Mouse (Mus musculus) liver, embryonic 16.5 days (tissue): ENCODE data around the gene Gm12790. TPM values are rescaled to one million over a fixed set of nuclear protein-coding genes. Genes with fewer than 3 reads are reported as not detected.
"Not testable (repeated sequence)": the region's sequence is repeated elsewhere in the genome, so short reads cannot be mapped to it uniquely, and the experiment has no call there.

Experiments
- ATAC-seq: fragments of 200-750 bp; cut with Nextera tagmentation; 2 replicates; pipeline ENCODE4 v1.8.0; 2017; ENCODE audit warnings: low read depth, mild to moderate bottlenecking, moderate number of reproducible peaks, moderate library complexity
- H3K27ac ChIP-seq: fragments of 300-500 bp; sonication (generic); 2 replicates; pipeline ENCODE4 v1.5.1; 2014; ENCODE audit warnings: mild to moderate bottlenecking, low read length
- H3K27me3 ChIP-seq: fragments of 300-500 bp; sonication (generic); 2 replicates; pipeline ENCODE4 v1.6.1; 2014; ENCODE audit warnings: low read depth, low read length, mixed read lengths; ENCODE audit not compliant: control insufficient read depth, insufficient read depth
- H3K36me3 ChIP-seq: fragments of 300-500 bp; sonication (generic); 2 replicates; pipeline ENCODE4 v1.6.1; 2014; ENCODE audit warnings: mild to moderate bottlenecking; ENCODE audit not compliant: control insufficient read depth, insufficient read depth
- H3K4me1 ChIP-seq: fragments of 300-500 bp; sonication (generic); 2 replicates; pipeline ENCODE4 v1.6.1; 2014; ENCODE audit warnings: low read depth, low read length, mixed read lengths; ENCODE audit not compliant: control insufficient read depth
- H3K4me2 ChIP-seq: fragments of 300-500 bp; sonication (generic); 2 replicates; pipeline ENCODE4 v1.6.1; 2014; ENCODE audit warnings: low read depth, low read length, mixed read lengths
- H3K4me3 ChIP-seq: fragments of 300-500 bp; sonication (generic); 2 replicates; pipeline ENCODE4 v1.5.1; 2014; ENCODE audit warnings: low read depth, mild to moderate bottlenecking, low read length
- H3K9ac ChIP-seq: fragments of 300-500 bp; sonication (generic); 2 replicates; pipeline ENCODE4 v1.6.1; 2014; ENCODE audit warnings: low read depth, low read length
- H3K9me3 ChIP-seq: fragments of 300-500 bp; sonication (generic); replicated peaks from 2 replicates; pipeline ENCODE4 v1.6.1; 2016; ENCODE audit warnings: low read length; ENCODE audit not compliant: control insufficient read depth
- WGBS: fragments of 180-500 bp; shearing (Covaris S2); extraction: QIAGEN DNeasy Blood & Tissue Kit; methylation state at CpG from one replicate; pipeline ENCODE4 v1.1.7; 2014; ENCODE audit not compliant: insufficient replicate concordance; 5-methylcytosine and 5-hydroxymethylcytosine counted together
- polyA plus RNA-seq: library from polyadenylated mRNA; unstranded; fragments of >200 nt; fragmentation: Nextera tagmentation; extraction: Ambion mirVana; gene quantifications from 2 replicates; pipeline ENCODE4 v1.2.1, GENCODE M21; 2015

Gene Gm12790
- not detected in 2 replicates for polyA plus RNA-seq

DNA sequence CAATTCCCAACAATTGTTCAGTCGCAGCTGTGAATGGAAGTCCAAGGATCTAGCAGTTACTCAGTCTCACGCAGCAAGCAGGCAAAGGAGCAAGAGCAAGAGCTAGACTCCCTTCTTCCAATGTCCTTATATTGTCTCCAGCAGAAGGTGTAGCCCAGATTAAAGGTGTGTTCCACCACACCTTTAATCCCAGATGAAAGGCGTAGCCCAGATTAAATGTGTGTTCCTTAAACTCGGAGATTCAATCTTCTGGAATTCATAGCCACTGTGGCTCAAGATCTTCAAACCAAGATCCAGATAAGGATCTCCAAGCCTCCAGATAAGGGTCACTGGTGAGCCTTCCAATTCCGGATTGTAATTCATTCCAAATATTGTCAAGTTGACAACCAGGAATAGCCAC lies at the start of gene Gm12790:
Gm12790 (minus strand) TSS at position 101 of the 400 bp plus-strand sequence.
- not testable (repeated sequence) for H3K9me3 ChIP-seq, H3K27ac ChIP-seq, H3K4me1 ChIP-seq, H3K9ac ChIP-seq, H3K4me3 ChIP-seq, H3K36me3 ChIP-seq, H3K27me3 ChIP-seq, ATAC-seq, H3K4me2 ChIP-seq
- WGBS, result 63% methylated on average over 1 of the region's 5 CpGs

DNA sequence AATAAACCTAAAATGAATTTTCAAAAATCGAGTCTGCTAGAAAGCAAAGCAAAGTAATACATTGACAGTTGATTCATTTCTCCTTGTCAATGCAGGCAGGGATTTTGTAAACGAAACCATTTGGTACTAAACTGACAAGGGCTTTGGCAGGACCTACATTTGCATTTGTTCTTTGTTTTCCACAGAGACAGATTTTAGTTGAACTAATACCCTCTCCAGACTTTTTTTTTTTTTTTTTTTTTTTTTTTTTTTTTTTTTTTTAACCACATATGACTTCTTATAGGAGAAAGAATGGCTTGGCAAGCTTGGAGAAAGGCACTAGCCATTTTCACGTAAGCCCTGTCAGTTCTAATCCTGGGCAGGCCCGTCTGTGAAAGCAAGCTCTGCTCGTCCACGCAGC lies 45.8 kb upstream of the Gm12790 start:
- no peak overlapping the region for H3K27ac ChIP-seq
- no peaks in the 10 kb centered on the region for H3K4me1 ChIP-seq
- H3K9me3 ChIP-seq, result no peaks in the 10 kb centered on the region
- H3K9ac ChIP-seq, result no peak overlapping the region
- no peak overlapping the region for H3K4me2 ChIP-seq
- H3K4me3 ChIP-seq, result no peak overlapping the region
- 65% methylated on average over 6 of the region's 6 CpGs for WGBS
- H3K36me3 ChIP-seq, result no peaks in the 10 kb centered on the region
- no peak for ATAC-seq
- no peaks in the 10 kb centered on the region for H3K27me3 ChIP-seq

- no peak overlapping the region for H3K4me2 ChIP-seq
- H3K9me3 ChIP-seq, result no peaks in the 10 kb centered on the region
- no peak overlapping the region for H3K27ac ChIP-seq
- peaks cover 3% of the 10 kb centered on the region for H3K27me3 ChIP-seq
- H3K9ac ChIP-seq, result no peak overlapping the region
- WGBS, result 28% methylated on average over 15 of the region's 15 CpGs
- no peak overlapping the region for H3K4me3 ChIP-seq
- ATAC-seq, result no peak
- no peaks in the 10 kb centered on the region for H3K4me1 ChIP-seq
- no peaks in the 10 kb centered on the region for H3K36me3 ChIP-seq
These were observed 17.5 kb upstream of the Gm12790 start for GRCm38 (mm10) chr4:101998267-101998922.

DNA sequence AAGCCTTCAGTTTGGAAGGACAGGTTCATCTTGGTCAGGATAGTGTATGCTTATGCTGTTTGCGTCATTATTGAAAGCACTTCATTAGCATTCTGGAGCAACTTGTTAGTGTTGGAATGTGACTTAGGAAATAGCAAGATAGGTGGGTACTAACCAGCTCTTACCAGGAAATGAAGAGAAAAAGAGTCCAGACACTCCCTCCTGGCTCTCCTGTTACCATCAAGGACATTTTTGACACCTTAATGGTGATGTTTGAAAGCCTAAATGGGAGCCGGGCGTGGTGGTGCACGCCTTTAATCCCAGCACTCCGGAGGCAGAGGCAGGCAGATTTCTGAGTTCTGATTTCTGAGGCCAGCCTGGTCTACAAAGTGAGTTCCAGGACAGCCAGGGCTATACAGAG lies 16.6 kb upstream of the Gm12790 start:
- Histone ChIP-seq H3K4me3 (no peak overlapping the region), H3K27me3 (peaks cover 3% of the 10 kb centered on the region), H3K9ac (no peak overlapping the region), H3K27ac (no peak overlapping the region), H3K9me3 (no peaks in the 10 kb centered on the region), H3K36me3 (no peaks in the 10 kb centered on the region), H3K4me1 (no peaks in the 10 kb centered on the region), H3K4me2 (no peak overlapping the region)
- ATAC-seq, result no peak
- 75% methylated on average over 5 of the region's 5 CpGs for WGBS

GRCm38 (mm10) chr4:101986326-101986725 lies 5.5 kb upstream of the Gm12790 start, which contains the start of gene Gm12789:
Gene Gm12789, plus strand, starts transcription at chr4:101986626.
- H3K9me3 ChIP-seq, H3K4me1 ChIP-seq, H3K9ac ChIP-seq, H3K27me3 ChIP-seq, H3K36me3 ChIP-seq, H3K4me3 ChIP-seq, H3K27ac ChIP-seq, ATAC-seq, H3K4me2 ChIP-seq: not testable (repeated sequence)
- 62% methylated on average over 2 of the region's 2 CpGs for WGBS

- H3K4me2 ChIP-seq, result no peak overlapping the region
- no peaks in the 10 kb centered on the region for H3K27me3 ChIP-seq
- H3K4me3 ChIP-seq, result no peak overlapping the region
- H3K9ac ChIP-seq, result no peak overlapping the region
- H3K9me3 ChIP-seq, result no peaks in the 10 kb centered on the region
- no peak overlapping the region for H3K27ac ChIP-seq
- ATAC-seq, result no peak
- WGBS, result 55% methylated on average over 5 of the region's 5 CpGs
- no peaks in the 10 kb centered on the region for H3K4me1 ChIP-seq
- no peaks in the 10 kb centered on the region for H3K36me3 ChIP-seq
These were observed 4.8 kb upstream of the Gm12790 start for GRCm38 (mm10) chr4:101985678-101986077.

DNA sequence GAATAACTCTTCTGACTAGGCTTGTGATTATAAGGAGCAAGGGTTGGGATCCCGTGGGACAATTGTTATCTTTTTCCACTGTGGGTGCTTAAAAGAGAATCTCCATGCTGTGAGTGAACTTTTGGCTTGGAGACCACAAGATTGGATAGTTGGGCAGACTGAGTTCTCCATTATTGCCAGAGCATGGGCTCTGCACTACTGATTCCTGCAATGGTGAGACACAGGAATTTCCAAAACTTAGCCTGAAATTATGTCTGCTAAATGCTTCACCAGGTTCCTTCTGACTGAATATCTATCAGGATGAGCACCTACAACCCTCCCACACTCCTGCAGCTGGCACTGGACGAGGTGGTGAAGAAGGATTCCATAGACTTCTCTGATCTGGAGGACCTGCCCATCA lies 40.7 kb downstream of the Gm12790 start, which contains the start of gene Gm12794:
Gm12794 (plus strand) TSS at position 301 of the 400 bp plus-strand sequence.
- H3K36me3 ChIP-seq, H3K27ac ChIP-seq, H3K4me1 ChIP-seq, H3K4me2 ChIP-seq, ATAC-seq, H3K4me3 ChIP-seq, H3K27me3 ChIP-seq, H3K9ac ChIP-seq, H3K9me3 ChIP-seq: not testable (repeated sequence)
- WGBS, result 40% methylated on average over 1 of the region's 2 CpGs

Other genes with a start within 250 kb of the Gm12790 start
- gene B020004J07Rik, start 137.0 kb downstream of the Gm12790 start, polyA plus RNA-seq, result not detected in 2 replicates
- not detected in 2 replicates for gene C130073F10Rik, start 87.3 kb downstream of the Gm12790 start, polyA plus RNA-seq
- gene Gm12800, start 71.9 kb downstream of the Gm12790 start, polyA plus RNA-seq, result not detected in 2 replicates
- gene Gm12794, start 40.6 kb downstream of the Gm12790 start, polyA plus RNA-seq, result not detected in 2 replicates
- gene Gm12789, start 5.6 kb upstream of the Gm12790 start, polyA plus RNA-seq, result not detected in 2 replicates
- 2.1 and 3.1 TPM in 2 replicates for gene Pde4b, start 106.5 kb upstream of the Gm12790 start, polyA plus RNA-seq